Mouse (Mus musculus): Measurements from ENCODE around the gene Oas1d.

DNA sequence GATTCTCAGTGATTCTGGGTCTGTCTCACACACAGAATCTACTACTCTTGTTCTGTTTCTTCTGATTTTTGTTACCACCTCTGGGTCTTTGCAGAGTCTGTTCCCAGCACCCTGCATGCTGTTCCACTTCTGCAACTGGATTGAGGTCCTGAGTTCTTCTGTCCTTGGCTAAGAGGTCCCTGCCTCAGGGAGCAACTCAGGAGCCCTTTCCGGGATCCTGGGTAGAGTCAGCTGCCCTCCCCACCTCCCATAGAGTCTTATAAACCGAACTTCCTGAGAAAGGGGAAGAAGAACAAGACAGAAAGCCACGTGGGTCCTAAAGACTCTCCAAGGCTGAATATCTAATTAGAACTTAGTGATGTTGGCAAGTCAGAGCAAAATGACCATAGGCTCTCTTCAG lies 23.3 kb upstream of the Oas1d start:
- TF ChIP-seq CTCF (IDR thresholded peaks at IDR 0.05; ENCODE audit: insufficient read depth, low read length): no peak
- TF ChIP-seq POLR2A (IDR thresholded peaks at IDR 0.05; ENCODE audit: borderline replicate concordance, extremely low read depth, low read depth, low read length): no peak
